Mouse (Mus musculus): ENCODE measurements around the gene Il12a.

The Il12a gene

DNA sequence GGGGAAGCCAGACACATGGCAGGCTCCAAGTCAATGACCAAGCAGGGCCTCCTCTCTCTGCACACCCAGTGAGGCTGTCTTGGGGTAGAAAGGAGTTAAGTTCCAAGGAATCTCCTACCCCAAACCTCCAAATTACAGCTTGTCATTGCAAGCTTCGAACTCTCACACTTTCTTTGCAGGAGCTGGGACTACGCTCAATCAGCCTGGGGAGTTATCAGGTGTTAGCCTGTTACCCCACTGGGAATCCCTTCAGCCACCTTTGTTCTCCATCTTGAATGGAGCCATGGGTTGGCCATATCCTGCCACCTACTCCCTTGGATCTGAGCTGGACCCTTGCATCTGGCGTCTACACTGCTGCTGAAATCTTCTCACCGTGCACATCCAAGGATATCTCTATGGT, at the start of gene Il12a:
Gene Il12a (plus strand): TSS at position 301 of the 400 bp plus-strand sequence.
- DNase-seq = no peak

DNA sequence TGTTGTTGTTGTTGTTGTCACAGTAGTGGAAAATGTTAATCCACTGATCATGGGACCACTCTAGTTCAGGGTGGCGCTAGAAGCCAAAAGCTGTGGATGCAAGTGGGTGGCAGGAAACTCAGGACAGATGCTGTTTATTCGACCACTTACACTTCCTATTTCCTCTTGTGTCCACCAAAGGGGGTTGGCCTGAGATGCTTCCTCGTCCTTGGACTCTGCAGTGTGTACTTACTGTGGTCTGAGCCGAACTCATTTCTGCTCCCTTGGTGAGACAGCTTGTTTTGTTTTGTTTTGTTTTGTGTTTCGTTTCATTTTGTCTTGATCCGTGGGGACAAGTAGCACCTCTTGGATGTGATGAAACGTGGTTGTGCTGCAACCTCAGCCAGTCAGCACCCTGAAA, 47.5 kb upstream of the Il12a start:
- DNase-seq = no peak

DNA sequence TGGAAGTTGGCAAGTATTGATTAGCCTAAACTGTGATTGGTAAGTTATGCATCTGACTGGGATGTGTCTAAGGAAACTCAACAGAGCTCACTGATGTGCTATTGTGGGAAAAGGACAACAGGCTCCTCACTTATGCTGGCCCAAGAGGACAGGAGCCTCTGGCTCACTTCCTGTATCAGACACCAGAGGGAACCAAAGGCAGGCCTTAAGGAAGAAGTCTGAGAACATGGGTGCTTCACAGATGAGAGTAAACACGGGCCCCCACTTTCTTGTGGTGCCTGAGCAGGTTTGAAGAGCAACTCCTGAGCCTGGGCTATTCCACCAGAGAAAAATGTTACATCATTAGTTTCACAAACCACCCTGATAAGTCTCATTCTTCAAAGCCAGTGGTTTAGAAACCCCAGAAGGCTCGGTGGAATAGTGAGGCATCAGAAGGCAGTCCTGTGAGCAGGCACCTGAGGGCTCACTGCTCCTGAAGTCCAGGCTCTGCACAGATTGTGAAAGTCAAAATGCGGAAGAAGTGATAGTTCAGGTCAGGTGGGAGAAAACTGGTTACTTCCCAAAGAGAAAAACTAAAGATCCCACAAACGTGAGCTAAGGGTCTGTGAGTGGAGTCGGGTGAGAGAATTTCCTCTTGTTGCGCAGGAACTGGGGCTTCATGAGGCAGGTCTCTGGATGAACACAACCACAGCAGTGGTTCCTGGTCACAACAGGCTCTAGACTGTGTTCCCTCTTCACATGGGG, 43.9 kb upstream of the Il12a start:
- peak in 1 of 2 experiments; percentile 31 for DNase-seq

DNA sequence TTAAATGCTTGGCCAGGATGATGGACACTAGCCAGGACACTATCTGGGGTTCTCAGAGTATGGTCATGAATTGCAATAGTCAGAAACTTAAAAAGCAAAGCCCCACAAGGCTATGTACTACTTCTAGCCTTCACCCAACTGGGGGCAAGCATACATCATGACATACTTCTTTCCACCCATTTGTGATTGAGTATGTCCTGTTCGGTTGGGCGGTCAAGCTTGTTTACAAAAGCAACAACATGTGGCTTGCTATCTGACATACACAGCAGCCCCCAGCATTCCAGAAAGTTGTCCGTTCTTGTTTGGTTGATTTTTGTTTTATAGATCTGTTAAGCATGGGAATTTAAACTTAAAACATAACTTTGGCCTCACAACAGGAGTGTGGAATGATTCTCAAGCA, 43.2 kb upstream of the Il12a start:
- no peak for DNase-seq

DNA sequence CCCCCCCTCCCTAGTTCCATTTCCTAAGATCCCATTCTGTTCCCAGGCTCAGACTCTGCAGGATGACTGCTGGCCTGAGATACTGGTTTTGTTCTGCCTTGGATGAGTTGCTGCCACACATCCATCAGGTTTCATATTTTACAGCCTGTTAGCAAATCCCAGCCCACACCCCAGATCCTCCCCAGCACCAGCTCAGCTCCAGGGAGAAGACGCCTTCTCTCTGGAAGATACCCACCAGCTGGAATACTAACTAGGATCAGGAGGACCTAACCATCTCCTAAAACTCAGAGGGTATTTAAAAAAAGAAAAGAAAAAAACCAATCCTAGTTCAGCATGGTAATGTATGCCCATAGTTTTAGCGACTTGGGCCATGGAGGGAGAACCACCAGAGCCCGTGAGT, 40.2 kb upstream of the Il12a start:
- DNase-seq = no peak

DNA sequence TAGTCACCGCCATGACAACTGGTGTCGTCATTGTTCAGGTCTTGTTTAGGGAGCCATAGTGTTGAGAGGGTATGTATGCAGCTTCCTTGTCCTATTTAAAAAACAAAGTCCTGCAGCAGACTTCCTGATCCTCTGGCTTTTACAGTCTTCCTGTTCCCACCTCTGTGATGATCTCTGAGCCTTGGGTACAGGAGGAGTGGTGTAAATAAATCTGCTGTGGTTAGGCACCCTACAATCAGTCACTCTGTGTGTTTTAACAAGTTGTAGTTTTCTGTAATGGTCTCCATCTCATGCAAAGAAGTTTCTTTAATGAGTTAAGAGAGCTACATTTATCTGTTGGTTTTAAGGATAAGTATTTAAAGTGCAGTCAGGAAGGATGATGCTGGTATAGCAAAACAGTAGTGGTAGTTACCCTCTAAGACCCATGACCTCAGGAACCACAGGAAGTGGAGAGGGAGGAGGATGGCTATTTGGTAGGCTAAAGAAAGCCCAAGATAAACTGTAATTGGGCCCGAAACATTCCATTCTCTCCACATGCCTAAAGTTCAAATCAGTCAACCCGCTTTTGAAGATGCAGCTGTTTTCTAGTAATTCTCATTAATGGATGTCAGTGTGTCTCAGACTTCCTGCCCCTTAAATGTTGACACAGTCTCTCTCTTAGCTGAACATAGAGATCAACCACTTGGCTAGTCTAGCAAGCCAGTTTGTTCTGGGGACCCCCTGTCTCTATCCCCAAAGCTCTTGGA, 33.7 kb upstream of the Il12a start:
- DNase-seq = no peak

DNA sequence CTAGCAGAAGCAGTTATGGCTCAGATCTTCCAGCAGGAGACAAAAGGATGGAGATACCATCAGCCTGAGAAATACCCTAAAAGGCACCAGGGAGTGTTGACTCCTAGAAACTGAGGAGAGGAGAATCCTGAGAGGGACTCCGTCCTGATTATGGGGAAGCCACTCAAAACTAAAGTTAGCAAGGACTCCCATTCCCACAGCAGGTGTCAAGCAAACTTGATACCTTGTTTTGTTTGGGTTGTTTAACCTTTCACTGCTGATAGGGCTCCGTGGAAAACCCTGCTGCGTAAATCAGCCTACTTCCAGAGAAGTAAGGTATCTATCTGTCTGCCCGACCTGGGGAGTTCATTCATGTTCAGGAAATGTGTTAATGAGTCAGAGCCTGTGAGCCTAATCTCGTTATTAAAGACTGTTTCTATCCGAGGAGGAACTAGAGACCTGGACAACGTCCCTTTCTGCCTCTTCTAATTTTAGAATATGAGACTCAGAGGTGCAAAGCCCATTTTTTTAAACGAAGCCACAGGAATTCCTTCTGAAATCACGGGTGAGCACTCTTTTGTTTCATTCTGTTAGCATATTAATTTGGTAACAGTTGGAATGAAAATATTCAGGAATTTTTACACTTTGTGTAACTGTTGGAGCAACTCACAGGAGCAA, 32.7 kb upstream of the Il12a start:
- DNase-seq = no peak

DNA sequence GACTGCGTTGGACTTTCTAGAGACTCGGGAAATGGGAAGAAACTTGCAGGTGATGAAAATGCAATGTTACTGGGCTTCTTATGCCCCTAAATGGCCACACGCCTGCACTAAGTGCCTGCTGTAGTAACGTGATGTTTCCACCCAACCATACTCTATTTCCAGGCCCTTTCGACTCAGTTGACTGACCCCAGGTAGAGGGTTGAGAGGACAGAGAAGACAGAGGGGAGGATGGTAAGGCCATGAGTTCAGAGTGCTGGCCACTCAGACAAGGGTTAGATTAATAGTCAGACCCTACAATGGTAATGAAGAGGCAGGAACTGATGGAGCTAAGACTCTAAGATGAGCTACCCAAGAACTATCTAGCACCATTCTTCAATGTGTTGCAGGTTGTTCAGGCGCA, 30.4 kb upstream of the Il12a start:
- DNase-seq = no peak

DNA sequence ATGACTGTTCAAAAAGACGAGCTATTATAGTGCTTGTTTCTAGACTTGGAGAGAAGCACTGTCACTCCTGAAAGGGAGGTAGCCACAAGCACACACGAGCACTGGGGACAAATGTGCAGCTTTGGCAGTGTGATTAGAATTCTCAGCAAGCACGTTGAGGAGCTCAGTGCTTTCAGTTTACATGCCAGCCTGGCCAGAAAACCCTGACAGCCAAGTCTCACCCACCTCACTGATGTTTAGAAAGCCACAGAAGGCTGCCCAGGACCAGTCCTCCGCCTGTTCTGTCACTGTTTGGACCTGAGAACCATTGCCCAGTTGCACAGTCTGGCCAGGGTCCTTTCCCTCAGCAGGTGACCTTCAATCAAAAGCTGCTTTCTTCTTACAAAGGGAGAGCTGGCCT, 29.9 kb upstream of the Il12a start:
- no peak for DNase-seq

DNA sequence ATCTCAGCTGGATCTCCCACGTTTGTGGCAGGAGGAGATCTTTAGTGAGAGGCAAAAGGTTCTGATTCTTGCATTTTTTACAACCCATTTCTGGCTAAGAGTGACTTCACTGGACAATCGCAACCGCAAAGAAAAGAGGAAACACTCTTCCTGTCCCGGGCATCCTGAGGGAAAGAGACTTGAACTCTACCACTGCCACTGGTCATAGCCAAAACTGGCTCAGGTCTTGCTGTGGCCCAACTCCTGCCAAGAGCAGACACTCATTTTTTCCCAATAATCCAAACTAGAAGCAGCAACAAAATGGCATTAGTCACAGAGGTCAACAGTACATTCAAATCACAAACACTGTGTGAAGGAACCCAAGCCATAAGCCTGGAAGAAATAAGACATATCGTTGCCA, 28.1 kb upstream of the Il12a start:
- DNase-seq = no peak

DNA sequence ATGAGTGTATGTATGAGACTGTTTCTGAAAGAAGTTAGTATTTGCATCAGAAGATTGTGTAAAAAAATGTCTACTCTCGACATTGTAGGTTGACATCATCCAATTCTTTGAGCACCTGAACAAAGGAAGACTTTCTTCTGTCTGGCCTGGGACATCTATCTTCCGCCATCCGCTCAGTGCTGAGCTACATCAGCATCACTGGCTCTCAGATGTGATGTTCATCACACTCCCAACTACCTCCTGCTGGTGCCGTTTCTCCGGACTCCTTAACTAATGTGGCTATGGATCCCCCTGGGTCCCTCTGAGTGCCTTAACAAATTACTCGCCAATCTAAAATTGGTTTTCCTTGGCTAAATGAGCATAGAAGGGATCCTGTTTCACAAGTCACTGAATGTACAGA, 26.1 kb upstream of the Il12a start:
- DNase-seq = no peak

DNA sequence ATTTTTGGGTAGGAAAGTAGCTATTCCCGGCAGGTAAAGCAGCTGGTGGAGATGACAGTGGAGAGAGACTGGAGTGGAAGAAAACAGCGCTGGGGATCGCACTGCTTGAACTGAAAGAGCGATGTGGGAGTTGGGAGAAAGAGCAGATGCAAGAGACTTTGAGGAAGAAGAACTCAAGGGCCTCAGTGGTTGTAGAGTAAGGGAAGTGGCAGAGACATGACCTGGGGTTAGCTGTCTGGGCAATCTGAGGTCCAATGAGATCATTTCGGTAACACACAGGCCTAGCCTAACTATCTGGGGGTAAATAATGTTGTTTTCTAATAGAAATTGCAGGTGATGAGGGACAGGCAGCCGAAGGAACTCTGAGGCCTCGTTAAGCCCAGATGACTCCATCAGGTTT, 24.1 kb upstream of the Il12a start:
- no peak for DNase-seq

DNA sequence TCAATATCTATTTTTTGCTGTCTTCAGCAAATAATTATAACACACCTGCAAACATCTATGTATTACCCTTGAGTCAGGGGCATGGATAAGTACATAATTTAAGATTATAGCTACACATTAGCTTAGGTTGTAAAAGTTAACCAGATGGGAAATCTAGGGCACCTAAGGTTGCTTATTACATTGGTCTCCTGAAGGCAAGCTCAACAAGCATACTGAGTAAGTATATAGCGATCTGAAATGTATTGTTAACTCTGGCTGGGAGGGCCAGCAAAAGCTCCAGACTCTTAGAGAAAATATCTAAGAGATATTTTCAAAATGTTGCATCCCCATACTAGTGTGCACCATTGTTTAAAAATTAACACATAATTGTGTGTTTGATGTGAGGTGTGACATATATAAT, 22.6 kb upstream of the Il12a start:
- DNase-seq = no peak

DNA sequence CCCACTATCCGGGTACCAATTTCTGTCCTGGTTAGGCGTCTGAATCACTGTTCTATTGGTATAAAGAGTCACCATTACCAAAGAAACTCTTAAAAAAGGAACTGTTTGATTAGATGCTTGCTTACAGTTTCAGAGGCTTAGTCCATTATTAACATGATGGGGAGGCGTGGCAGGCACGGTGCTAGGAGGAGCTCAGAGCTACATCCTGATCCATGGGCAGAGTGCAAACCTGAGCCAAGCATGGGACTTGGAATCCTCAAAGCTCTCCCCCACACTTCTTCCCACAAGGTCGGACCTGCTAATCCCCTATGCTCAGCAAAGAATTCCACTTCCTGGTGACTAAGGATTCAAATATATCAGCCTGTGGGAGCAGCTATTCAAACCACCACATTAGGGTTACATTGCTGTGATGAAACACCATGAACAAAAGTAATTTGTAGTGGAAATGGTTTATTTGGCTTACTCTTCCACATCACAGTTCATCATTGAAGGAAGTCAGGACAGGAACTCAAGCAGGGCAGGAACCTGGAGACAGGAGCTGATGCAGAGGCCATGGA, 20.9 kb upstream of the Il12a start:
- no peak for DNase-seq

DNA sequence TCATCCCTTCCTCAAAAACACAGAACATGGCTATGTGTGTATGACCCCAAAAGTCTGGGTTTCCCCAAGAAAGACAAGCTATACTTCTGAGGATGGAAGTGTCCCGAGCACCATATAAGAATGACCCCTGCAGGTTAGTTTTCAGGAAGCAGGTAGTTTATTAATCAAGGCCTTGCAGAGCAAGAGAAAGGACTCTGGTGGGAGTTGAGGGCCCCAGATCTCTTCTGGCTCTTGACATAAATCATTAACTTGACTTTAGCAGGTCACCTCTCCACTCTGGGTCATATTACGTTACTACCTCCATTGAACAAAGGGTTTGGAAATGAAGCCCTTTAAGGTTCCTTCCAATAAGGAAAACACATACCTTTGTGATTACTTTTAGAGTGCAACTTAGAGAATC, 15.7 kb upstream of the Il12a start:
- DNase-seq = no peak

DNA sequence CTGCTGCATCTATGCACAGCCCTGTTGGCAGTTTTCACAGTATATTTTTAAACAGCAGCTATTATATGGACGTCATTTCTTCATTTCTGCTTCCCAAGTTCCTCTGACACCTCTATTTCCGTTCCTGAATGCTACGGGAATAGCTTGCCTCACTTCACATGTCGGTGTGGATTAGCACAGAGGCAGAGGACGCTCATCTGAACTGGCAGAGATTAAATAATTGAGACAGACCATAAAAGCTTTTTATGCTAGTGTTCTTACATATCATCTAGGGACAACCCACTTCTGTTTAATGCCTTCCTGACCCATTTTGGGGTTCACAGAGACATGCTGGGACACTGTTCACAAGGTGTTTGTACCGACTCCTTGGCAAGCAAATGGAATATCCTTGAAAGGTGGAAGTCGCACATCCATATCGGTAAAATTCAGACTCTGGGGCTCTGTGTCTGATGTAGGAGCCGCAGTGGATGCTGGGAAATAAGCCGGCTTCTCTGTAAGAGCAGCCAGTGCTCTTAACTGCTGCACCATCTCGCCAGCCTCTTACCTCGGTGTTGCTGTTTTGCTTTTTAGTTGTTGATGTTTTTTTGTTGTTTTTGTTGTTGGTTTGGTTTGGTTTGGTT, 15.1 kb upstream of the Il12a start:
- DNase-seq = no peak

DNA sequence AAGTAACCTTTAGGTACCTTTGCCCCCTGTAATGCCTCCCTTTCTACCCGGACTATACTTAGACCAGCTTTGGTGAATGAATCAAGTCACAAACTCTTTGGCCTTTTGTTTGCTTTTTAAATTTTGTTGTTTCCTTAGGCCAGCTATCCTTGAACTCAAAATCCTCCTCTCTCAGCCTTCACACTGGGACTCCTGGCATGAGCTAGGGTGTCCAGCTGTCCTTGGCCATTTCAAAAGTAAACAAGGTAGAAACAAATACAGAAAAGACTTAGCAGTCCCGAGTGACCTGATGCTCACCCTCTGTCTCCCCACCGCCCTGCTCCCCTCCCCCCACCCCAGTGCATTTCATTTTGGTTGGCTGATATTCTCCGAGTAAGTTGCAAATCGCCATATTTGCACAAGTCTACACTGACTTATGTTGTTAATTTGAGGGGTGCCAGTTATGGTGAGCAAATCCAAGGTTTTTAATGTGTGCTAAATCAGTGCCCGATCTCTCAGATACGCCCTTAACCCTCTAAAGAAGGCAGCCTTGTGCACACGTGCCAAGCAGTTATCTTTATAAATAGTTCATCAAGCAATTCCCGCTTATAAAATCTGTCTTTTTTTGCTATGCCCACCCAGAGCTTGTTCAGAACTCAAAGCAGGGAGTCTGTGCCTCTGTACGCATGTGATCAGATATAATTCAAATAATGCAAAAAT, 14.3 kb upstream of the Il12a start:
- DNase-seq = no peak

DNA sequence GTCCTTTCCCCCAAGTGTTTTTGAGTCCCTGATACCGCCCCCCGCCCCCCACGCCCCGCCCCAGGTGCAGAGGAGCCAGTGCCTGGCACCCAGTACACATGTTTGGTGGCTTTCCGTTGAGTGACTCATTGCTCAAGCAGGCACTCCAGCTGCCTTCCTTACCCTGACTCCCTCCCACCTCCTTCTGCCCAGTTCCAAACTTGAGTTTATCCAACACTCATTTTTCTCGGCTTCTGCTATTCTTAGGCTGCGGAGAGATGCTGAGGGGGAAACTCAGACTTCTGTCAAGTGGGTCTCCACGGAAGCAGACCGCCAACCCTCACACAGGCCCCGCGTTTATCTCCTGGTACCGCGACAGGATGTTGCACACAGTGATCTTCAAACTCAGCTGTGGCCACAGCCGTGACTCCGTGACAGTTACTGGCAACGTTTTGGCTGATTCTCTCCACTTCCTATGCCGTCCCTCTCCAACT, 13.6 kb upstream of the Il12a start:
- peak; percentile 40 to 53 for DNase-seq

DNA sequence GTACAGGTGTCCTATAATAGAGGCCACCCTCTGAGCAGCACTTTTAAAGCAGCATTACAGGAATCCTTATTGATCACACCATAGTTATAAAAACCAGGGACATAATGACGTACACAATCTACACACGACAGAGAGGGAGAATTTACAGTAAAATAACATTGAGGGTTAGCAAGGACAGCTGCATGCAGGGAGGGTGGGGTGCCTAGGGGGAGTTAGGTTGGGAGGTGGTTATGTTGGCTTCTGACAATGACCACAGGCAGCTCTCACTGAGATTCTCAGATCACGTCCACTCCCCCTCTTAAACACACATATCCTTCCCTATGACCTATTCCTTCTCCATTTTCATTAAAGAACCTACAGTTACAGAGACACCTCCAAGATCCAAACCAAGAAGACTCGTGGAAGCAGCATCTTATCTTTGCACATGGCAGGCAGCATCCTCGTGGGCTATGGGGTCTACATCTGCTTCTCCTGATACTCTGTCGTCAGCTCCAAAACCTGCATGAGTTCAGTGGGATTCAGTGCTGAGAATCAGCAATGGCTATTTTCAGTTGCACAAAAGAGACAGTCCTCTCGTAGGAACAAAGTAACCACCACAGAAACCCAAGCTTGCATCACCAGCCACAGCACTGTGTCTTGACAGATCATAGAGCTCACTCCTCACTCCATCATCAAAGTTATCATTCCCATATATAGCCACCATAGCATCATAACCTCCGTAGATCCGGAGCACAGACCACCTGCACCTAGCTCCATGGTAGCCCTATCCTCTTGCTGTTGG, 11.4 kb upstream of the Il12a start:
- no peak for DNase-seq

DNA sequence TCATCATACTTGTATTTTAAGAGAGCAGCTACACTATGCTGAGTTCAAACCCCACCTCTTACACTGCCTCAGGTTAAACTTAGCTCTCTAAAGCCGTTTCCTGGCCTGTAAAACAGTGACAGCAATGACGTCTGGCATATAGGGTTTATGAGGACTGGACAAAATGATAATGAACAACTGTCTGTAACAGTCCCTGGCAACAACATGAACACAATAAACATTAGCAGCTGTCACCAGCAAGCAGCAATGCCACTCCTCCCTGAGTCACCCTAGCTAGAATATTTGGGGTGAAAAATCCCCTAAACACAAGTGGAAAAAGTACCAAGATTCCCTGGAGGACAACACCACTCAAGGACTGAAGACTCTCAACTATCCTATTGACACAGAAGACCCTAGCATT, 6.9 kb upstream of the Il12a start:
- DNase-seq = no peak

DNA sequence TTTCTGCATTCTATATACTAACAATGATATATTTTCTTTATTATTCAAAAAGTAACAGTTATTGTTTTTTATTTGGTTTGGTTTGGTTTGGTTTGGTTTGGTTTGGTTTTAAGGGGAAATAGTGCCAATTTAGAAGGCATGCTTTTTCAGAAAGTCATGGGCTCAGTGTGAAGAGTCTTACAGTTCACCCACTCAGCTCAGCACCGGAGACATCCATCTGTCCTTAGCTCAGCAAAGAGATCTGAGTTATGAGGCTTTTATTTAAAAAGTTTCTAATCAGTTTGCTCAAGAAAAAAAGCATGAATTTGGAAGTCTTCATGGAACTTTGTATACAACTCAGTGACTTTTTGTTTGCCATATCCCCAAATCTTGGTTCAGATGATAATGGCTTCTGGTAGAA, 6.2 kb upstream of the Il12a start:
- DNase-seq = no peak
